Comparison of ENCODE assay signal across 25 mouse cellular contexts in the genomic region with DNA sequence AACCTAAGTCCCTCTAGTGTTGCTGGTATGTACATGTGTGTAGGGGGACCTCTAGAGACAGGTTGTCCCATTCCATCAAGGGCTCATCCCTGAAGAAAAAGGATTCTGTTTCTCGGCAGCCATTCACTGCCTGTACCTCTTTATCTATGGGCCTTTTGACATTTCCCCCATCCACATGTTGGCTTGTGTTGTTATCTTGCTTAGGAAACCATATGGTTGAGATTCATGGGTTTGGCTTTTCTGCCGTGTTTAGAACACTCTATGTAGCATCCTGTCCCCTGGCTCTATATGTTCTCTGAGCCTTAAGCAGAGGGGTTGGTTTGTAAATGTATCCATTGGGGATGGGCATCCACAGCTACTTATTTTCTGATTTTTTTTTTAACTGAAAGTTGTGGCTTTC.
DNase-seq lines count a peak whose midpoint lies in the region; ATAC-seq and TF ChIP-seq lines count a peak whose summit lies in the region.
"Had no signal": no experiment of that assay in that cellular context is flagged by ENCODE, and none has a peak within 500 bp of the region (broad histone marks: within the 10 kb centered on the region; RNA-seq: fewer than 3 reads in every experiment).

No protein-coding gene starts in this region.

- peak; percentile 0 for DNase-seq in forebrain, embryonic 11.5 days (ENCODE audit: low spot score)
- DNase-seq in adrenal gland, adult 18-20 months (ENCODE audit: low spot score in 2 of 2), result no peak
- DNase-seq: adrenal gland, adult 8-10 months; adrenal gland, postnatal 14 days; adrenal gland, postnatal 36 days; B cell, adult 2 months; cerebellum, adult 11 months; cerebellum, adult 18-20 months; cerebellum, adult 8-10 months; cerebellum, adult 9-11 months; cerebellum, postnatal 14 days; cerebellum, postnatal 36 days; embryo, embryonic 11 days had no signal

- H3K4me3 ChIP-seq in forebrain, embryonic 11.5 days (ENCODE audit: low read depth, low read length), result no peak overlapping the region
- H3K4me3 ChIP-seq in forebrain, embryonic 13.5 days, result no peak overlapping the region
- no peak overlapping the region for H3K4me3 ChIP-seq in intestine, postnatal 0 days (ENCODE audit: low read depth, low read length)
- H3K4me3 ChIP-seq in intestine, embryonic 15.5 days (replicated peaks), result no peak overlapping the region
- H3K4me3 ChIP-seq: embryonic facial prominence, embryonic 13.5 days; embryonic facial prominence, embryonic 15.5 days; erythroblast, embryonic 14.5 days; forebrain, embryonic 10.5 days had no signal

- no peaks in the 10 kb centered on the region for H3K36me3 ChIP-seq in forebrain, embryonic 11.5 days (ENCODE audit: control insufficient read depth, insufficient read depth, low read length)
- no peaks in the 10 kb centered on the region for H3K36me3 ChIP-seq in forebrain, embryonic 13.5 days (ENCODE audit: poor library complexity, severe bottlenecking)
- no peaks in the 10 kb centered on the region for H3K36me3 ChIP-seq in intestine, postnatal 0 days (ENCODE audit: control insufficient read depth, insufficient read depth)
- H3K36me3 ChIP-seq in intestine, embryonic 15.5 days, result no peaks in the 10 kb centered on the region
- H3K36me3 ChIP-seq: embryonic facial prominence, embryonic 13.5 days; embryonic facial prominence, embryonic 15.5 days; forebrain, embryonic 10.5 days; G1E had no signal

- H3K27ac ChIP-seq in forebrain, embryonic 11.5 days (ENCODE audit: low read depth, low read length), result no peak overlapping the region
- no peak overlapping the region for H3K27ac ChIP-seq in forebrain, embryonic 13.5 days
- no peak overlapping the region for H3K27ac ChIP-seq in intestine, postnatal 0 days (ENCODE audit: low read depth, low read length)
- no peak overlapping the region for H3K27ac ChIP-seq in intestine, embryonic 15.5 days
- H3K27ac ChIP-seq: embryonic facial prominence, embryonic 13.5 days; embryonic facial prominence, embryonic 15.5 days; forebrain, embryonic 10.5 days had no signal

- no peaks in the 10 kb centered on the region for H3K27me3 ChIP-seq in forebrain, embryonic 11.5 days (ENCODE audit: control insufficient read depth, insufficient read depth, low read length)
- no peaks in the 10 kb centered on the region for H3K27me3 ChIP-seq in forebrain, embryonic 13.5 days
- no peaks in the 10 kb centered on the region for H3K27me3 ChIP-seq in intestine, postnatal 0 days (replicated peaks; ENCODE audit: control insufficient read depth, insufficient read depth, low read length)
- no peaks in the 10 kb centered on the region for H3K27me3 ChIP-seq in intestine, embryonic 15.5 days (replicated peaks)
- H3K27me3 ChIP-seq: CH12.LX; embryonic facial prominence, embryonic 13.5 days; embryonic facial prominence, embryonic 15.5 days had no signal

- TF ChIP-seq CTCF in intestine, postnatal 0 days (IDR thresholded peaks at IDR 0.05; ENCODE audit: low read depth), result 0 out of 2 replicates have a peak, but pooled peaks have one; percentile 3

- H3K9ac ChIP-seq in forebrain, embryonic 11.5 days (ENCODE audit: low read length), result no peak overlapping the region
- H3K9ac ChIP-seq in forebrain, embryonic 13.5 days, result no peak overlapping the region
- no peak overlapping the region for H3K9ac ChIP-seq in intestine, postnatal 0 days (ENCODE audit: low read depth, low read length)
- H3K9ac ChIP-seq in intestine, embryonic 15.5 days, result no peak overlapping the region
- H3K9ac ChIP-seq: embryonic facial prominence, embryonic 13.5 days; embryonic facial prominence, embryonic 15.5 days had no signal

- H3K4me1 ChIP-seq in forebrain, embryonic 11.5 days (replicated peaks; ENCODE audit: control insufficient read depth, insufficient read depth, low read length), result no peaks in the 10 kb centered on the region
- no peaks in the 10 kb centered on the region for H3K4me1 ChIP-seq in forebrain, embryonic 13.5 days
- H3K4me1 ChIP-seq in intestine, postnatal 0 days (replicated peaks; ENCODE audit: control insufficient read depth, insufficient read depth, low read length), result no peaks in the 10 kb centered on the region
- H3K4me1 ChIP-seq in intestine, embryonic 15.5 days (replicated peaks), result 0 out of 2 replicates have a peak, but pooled peaks cover 5% of the 10 kb centered on the region
- H3K4me1 ChIP-seq: embryonic facial prominence, embryonic 13.5 days; embryonic facial prominence, embryonic 15.5 days had no signal

- H3K9me3 ChIP-seq in forebrain, embryonic 11.5 days (ENCODE audit: control insufficient read depth, low read length), result no peaks in the 10 kb centered on the region
- H3K9me3 ChIP-seq in forebrain, embryonic 13.5 days (replicated peaks), result no peaks in the 10 kb centered on the region
- no peaks in the 10 kb centered on the region for H3K9me3 ChIP-seq in intestine, postnatal 0 days (ENCODE audit: control insufficient read depth)
- H3K9me3 ChIP-seq in intestine, embryonic 15.5 days, result no peaks in the 10 kb centered on the region
- H3K9me3 ChIP-seq: embryonic facial prominence, embryonic 13.5 days; embryonic facial prominence, embryonic 15.5 days; forebrain, embryonic 10.5 days; G1E had no signal

- no peak for ATAC-seq in forebrain, embryonic 11.5 days (replicated peaks; ENCODE audit: low FRiP score)
- no peak for ATAC-seq in forebrain, embryonic 13.5 days
- no peak for ATAC-seq in intestine, postnatal 0 days
- ATAC-seq in intestine, embryonic 15.5 days, result no peak
- ATAC-seq: CD4-positive, CD25-positive, alpha-beta regulatory T cell, adult 4 months; forebrain, embryonic 14.5 days; forebrain, embryonic 16.5 days had no signal

- 79% methylated on average over 2 of the region's 2 CpGs for WGBS in forebrain, embryonic 11.5 days
- WGBS in forebrain, embryonic 13.5 days, result 84% methylated on average over 2 of the region's 2 CpGs
- 79% methylated on average over 2 of the region's 2 CpGs for WGBS in intestine, postnatal 0 days
- 74% methylated on average over 2 of the region's 2 CpGs for whole genome bisulfite sequencing in intestine, embryonic 15.5 days

- H3K4me2 ChIP-seq in forebrain, embryonic 11.5 days (ENCODE audit: low read depth, low read length, severe bottlenecking), result no peak overlapping the region
- H3K4me2 ChIP-seq in forebrain, embryonic 13.5 days, result no peak overlapping the region
- no peak overlapping the region for H3K4me2 ChIP-seq in intestine, postnatal 0 days (replicated peaks; ENCODE audit: low read depth)
- no peak overlapping the region for H3K4me2 ChIP-seq in intestine, embryonic 15.5 days (replicated peaks)
- H3K4me2 ChIP-seq: embryonic facial prominence, embryonic 13.5 days; embryonic facial prominence, embryonic 15.5 days had no signal
